Mouse (Mus musculus): Measurements from ENCODE around the gene Mvb12b.

DNA sequence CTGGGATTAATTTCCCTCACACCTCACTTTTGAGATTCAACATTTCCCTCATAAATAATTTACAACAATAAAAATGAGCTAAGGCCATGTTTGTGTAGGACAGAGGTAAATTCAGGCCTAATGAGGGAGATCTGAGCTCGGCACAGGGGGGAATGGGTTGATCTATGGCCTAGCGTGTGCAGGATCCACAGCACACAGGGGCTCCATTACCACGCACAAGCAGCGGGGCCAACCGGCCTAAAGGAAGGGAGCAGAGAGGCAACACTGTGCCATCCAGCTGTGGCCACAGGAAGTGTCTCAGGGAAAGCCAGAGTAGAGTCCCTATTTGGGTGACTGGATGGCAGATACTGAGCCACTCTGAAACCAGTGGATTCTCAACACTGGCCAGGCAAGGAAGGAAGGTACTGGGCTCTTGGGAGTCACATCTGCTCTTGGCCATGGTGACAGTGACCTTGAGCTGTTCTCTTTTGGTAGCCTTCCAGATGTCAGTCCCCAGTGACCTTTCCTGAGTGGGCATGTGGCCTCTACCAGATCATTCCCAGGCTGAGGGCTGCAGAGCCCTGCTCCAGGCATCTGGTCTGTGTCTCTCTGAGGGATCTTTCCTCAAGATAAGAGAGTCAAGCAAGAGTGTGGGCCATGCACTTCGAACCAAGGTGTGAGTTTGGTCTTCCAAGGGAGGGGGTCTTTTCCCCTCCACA lies 9.9 kb downstream of the Mvb12b start:
- TF ChIP-seq CTCF (IDR thresholded peaks at IDR 0.05; ENCODE audit: extremely low read depth, insufficient read depth, insufficient read length, insufficient replicate concordance) = no peak
- no peak for TF ChIP-seq POLR2A (IDR thresholded peaks at IDR 0.05; ENCODE audit: low read depth, low read length)
